Mouse (Mus musculus): ENCODE data around the gene Usp36. TPM values are rescaled to one million over a fixed set of nuclear protein-coding genes. Genes with fewer than 3 reads are reported as not detected.
A peak's percentile ranks its signal among the peaks of the same experiment; 100 is the strongest.

Usp36 gene
- total RNA-seq (2021) = 10 to 100 TPM; 32.1 to 33.1 TPM
- long read RNA-seq, experiment 1, full-length matches to known transcripts = 9 of 29 reads
- long read RNA-seq, experiment 1, partial matches to known transcripts = 9 of 29 reads
- long read RNA-seq, experiment 1, other reads (novel, unspliced or antisense) = 11 of 29 reads
- long read RNA-seq, experiment 2, full-length matches to known transcripts = 6 of 25 reads
- long read RNA-seq, experiment 2, partial matches to known transcripts = 7 of 25 reads
- long read RNA-seq, experiment 2, other reads (novel, unspliced or antisense) = 12 of 25 reads

DNA sequence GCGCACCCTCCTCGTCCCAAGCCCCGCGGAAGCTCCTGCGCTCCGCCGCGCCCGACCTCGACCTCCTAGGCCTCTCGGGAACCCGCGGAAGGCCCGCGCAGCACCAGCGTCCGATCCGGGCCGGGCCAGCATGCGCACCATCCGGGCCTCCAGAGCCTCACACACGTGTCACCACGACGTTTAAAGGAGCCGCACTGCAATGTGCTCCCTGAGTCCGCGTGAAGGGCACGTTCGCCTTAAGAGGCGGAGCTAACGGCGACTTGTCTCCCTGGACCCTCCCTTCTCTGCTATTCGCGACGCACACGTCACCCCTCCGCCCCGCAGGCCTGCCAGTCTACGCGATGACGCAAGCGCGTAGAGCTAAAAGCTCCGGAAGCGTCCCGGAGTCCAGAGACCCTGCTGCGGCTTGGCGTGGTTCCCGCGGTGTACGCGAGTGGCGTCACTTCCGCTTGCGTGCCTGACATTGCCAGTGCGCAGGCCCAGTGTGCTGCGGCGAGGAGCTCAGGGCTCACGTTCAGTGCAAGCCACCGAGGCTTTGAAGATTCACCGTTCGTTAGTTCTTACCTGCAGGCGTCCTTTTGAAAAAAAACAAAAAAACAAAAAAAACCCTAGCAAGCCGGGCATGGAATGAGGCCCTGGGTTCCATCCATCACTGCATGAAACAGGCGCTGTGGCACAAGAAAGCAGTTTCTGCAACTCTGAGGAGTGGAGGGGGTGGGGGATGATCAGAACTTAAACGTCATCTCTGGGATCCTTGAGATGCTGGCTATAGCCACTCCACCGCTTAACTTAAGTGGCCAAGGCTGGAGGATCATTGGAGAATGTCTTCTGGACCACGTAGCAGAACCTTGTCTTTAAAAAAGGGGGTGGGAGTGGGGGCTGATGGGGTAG, at the start of gene Usp36:
Gene Usp36 (minus strand): TSS at position 246 of the 891 bp plus-strand sequence.
- peak within 1 kb of the TSS; percentile 96 for H3K27ac ChIP-seq
- intact Hi-C loops (cut with DNase I) = loop anchor here (2.0 kb wide), 1 partner anchor 41 kb away; the partner anchor contains the start of gene Cyth1
- peak; percentile 100 for DNase-seq (ENCODE audit: extremely low spot score in 1 of 2, low spot score in 2 of 2)
- H3K4me3 ChIP-seq = peak within 1 kb of the TSS; percentile 93
- TF ChIP-seq CTCF (IDR thresholded peaks at IDR 0.05) = no peak

DNA sequence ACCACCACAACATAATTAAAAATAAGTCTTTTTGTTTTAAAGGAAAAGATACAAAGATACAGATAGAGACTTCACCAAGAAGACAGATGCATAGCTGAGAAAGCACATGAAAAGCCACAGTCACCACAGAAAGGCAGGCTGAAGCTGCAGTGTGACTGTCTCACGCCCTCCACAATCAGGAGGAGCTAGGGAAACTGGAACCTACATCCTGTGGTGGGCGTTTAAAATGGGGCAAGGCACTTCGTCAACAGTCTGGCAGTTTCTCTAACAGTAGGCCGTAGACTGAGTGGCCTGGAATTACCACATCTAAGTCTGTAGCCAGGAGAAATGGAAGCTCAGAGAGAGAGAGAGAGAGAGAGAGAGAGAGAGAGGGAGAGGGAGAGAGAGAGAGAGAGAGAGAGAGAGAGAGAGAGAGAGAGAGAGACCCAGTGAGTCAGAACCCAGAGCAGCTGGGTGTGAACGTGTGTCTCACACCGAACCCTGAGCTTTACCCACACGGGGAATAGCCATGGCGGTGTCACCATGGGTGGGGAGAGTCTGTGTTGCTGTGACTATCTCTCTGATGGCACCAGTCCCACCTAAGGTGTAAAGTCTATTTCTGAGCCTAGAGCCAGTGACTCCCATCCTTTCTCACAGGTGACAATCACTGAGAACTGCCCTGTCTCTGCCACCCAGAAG, 47.6 kb upstream of the Usp36 start:
- peak; percentile 51 to 55 for DNase-seq (ENCODE audit: extremely low spot score in 1 of 2, low spot score in 2 of 2)
- Histone ChIP-seq H3K4me3 (no peak overlapping the region), H3K27ac (peak overlapping the region; percentile 8; the same call in 1 of the 2 replicates)
- TF ChIP-seq CTCF (IDR thresholded peaks at IDR 0.05) = no peak
- intact Hi-C loops (cut with DNase I) = no loop called here

DNA sequence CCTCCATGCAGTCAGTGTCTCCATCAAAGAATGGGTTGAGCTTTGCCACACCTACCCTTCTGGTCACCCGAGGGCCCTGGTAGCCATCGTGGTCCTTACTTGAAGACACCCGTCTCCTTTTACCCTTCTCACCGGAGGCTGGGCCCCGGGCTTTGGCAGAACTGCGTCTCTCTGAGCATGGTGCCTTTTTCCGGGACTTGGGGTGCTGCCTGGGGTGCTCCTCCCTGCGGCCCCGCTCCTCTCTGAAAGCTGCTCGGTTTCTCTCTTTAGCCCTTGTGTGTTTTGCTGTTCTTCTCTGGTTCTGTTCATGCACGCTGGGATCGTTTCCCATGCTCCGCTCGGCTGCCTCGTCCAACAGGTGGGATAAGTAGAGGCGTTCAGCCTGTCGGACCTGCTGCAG, 43.4 kb upstream of the Usp36 start:
- TF ChIP-seq CTCF (IDR thresholded peaks at IDR 0.05) = no peak
- no peak overlapping the region for H3K27ac ChIP-seq
- no peak overlapping the region for H3K4me3 ChIP-seq
- intact Hi-C loops (cut with DNase I) = no loop called here
- DNase-seq (ENCODE audit: extremely low spot score in 1 of 2, low spot score in 2 of 2) = no peak

- H3K27ac ChIP-seq = no peak overlapping the region
- TF ChIP-seq CTCF (IDR thresholded peaks at IDR 0.05) = no peak
- no peak for DNase-seq (ENCODE audit: extremely low spot score in 1 of 2, low spot score in 2 of 2)
- intact Hi-C loops (cut with DNase I) = no loop called here
- H3K4me3 ChIP-seq = no peak overlapping the region
Observed at GRCm38 (mm10) chr11:118332376-118332775, 42.3 kb upstream of the Usp36 start.

DNA sequence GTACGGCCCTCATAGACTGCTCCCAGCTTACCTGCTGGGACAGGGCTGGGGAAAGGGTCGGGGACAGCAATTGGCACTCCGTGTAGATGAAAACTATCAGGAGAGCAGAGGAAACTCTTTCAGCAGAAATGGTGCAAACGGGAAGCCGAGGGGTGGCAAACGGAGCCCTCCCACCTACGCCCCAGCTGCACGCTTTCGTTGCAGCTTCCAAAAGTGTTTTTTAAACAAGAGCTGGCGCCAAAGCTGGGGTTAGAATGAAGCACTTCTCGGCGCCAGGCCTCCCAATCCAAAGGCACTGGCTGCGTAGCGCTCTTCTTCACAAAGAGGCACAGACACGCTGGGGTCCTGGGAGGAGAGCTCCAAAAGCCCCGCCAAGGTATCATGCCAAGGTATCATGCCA, 40.7 kb upstream of the Usp36 start:
- Histone ChIP-seq H3K27ac (peak overlapping the region; percentile 44; the same call in 1 of the 2 replicates), H3K4me3 (no peak overlapping the region)
- intact Hi-C loops (cut with DNase I) = no loop called here
- TF ChIP-seq CTCF (IDR thresholded peaks at IDR 0.05) = no peak
- DNase-seq (ENCODE audit: extremely low spot score in 1 of 2, low spot score in 2 of 2) = peak in 1 of 2 experiments; percentile 59

- TF ChIP-seq CTCF (IDR thresholded peaks at IDR 0.05) = no peak
- intact Hi-C loops (cut with DNase I) = no loop called here
- no peak overlapping the region for H3K4me3 ChIP-seq
- DNase-seq (ENCODE audit: extremely low spot score in 1 of 2, low spot score in 2 of 2) = no peak
- peak overlapping the region; percentile 44 for H3K27ac ChIP-seq
Observed at GRCm38 (mm10) chr11:118330361-118330760, 40.3 kb upstream of the Usp36 start.

GRCm38 (mm10) chr11:118328947-118329346, 38.9 kb upstream of the Usp36 start:
- no peak overlapping the region; the same call in 1 of the 2 replicates for H3K27ac ChIP-seq

DNA sequence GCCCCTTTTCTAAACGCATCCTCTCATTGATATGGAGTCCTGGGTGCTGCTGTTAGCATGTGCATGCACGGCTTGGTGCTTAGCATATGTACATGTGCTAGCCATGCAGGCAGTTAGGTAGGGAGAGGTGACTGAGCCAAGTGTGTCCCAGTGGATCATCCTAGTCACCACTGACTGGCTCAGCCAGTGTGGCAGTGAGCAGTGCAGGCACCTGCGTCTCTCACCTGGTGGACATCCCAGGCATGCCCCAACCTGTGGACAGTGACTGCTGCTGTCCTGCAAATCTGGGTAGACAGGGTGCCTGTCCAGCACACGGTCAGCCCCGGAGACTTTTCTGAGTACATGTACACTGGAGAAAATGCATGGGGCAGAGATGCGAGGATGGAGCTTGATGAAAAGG, 38.5 kb upstream of the Usp36 start:
- Histone ChIP-seq H3K4me3 (no peak overlapping the region), H3K27ac (peak overlapping the region; percentile 92; the same call in 1 of the 2 replicates)
- intact Hi-C loops (cut with DNase I) = no loop called here
- DNase-seq (ENCODE audit: extremely low spot score in 1 of 2, low spot score in 2 of 2) = no peak
- no peak for TF ChIP-seq CTCF (IDR thresholded peaks at IDR 0.05)

More at GRCm38 (mm10) chr11:118328947-118329346, 38.9 kb upstream of the Usp36 start:
- TF ChIP-seq CTCF (IDR thresholded peaks at IDR 0.05) = no peak
- no peak overlapping the region for H3K4me3 ChIP-seq
- intact Hi-C loops (cut with DNase I) = no loop called here
- no peak for DNase-seq (ENCODE audit: extremely low spot score in 1 of 2, low spot score in 2 of 2)

GRCm38 (mm10) chr11:118326991-118327971, 37.2 kb upstream of the Usp36 start:
- peak overlapping the region; percentile 2; the same call in 1 of the 2 replicates for H3K4me3 ChIP-seq
- intact Hi-C loops (cut with DNase I) = no loop called here
- peak; percentile 79 to 80 for DNase-seq (ENCODE audit: extremely low spot score in 1 of 2, low spot score in 2 of 2)
- peak overlapping the region; percentile 92 for H3K27ac ChIP-seq
- no peak for TF ChIP-seq CTCF (IDR thresholded peaks at IDR 0.05)

- no peak for TF ChIP-seq CTCF (IDR thresholded peaks at IDR 0.05)
- no peak for DNase-seq (ENCODE audit: extremely low spot score in 1 of 2, low spot score in 2 of 2)
- Histone ChIP-seq H3K4me3 (no peak overlapping the region), H3K27ac (peak overlapping the region; percentile 92)
- intact Hi-C loops (cut with DNase I) = no loop called here
Observed at GRCm38 (mm10) chr11:118326491-118326890, 36.4 kb upstream of the Usp36 start.

GRCm38 (mm10) chr11:118324541-118324940, 34.5 kb upstream of the Usp36 start:
- Histone ChIP-seq H3K4me3 (no peak overlapping the region), H3K27ac (no peak overlapping the region)
- no peak for TF ChIP-seq CTCF (IDR thresholded peaks at IDR 0.05)
- intact Hi-C loops (cut with DNase I) = no loop called here
- no peak for DNase-seq (ENCODE audit: extremely low spot score in 1 of 2, low spot score in 2 of 2)

All from left cerebral cortex, adult 2 months (tissue).